Mouse (Mus musculus) monocyte, adult 2 months (primary cell): ENCODE data around the gene Purb.
"Not testable (repeated sequence)": the region's sequence is repeated elsewhere in the genome, so short reads cannot be mapped to it uniquely, and the experiment has no call there.

Experiments used
- DNase-seq, 2 experiments: peaks; one replicate each; pipeline ENCODE4 v3.0.0; 2022; ENCODE audit warnings: low spot score in 2 of 2, low read depth in 1 of 2

Gene Purb

DNA sequence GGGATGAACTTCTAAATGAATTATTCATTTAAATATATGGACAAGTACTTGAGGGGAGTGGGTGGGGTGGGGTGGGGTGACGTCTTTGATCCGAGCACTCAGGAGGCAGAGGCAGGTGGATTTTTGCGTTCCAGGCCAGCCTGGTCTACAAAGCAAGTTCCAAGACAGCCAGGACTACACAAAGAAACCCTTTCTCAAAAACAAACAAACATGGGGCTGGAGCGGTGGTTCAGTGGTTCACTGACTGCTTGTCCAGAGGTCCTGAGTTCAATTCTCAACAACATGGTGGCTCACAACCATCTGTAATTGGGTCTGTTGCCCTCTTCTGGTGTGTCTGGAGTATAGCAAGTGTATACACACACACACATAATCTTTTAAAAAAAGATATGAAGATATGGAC lies 30.3 kb downstream of the Purb start:
- DNase-seq = no peak

DNA sequence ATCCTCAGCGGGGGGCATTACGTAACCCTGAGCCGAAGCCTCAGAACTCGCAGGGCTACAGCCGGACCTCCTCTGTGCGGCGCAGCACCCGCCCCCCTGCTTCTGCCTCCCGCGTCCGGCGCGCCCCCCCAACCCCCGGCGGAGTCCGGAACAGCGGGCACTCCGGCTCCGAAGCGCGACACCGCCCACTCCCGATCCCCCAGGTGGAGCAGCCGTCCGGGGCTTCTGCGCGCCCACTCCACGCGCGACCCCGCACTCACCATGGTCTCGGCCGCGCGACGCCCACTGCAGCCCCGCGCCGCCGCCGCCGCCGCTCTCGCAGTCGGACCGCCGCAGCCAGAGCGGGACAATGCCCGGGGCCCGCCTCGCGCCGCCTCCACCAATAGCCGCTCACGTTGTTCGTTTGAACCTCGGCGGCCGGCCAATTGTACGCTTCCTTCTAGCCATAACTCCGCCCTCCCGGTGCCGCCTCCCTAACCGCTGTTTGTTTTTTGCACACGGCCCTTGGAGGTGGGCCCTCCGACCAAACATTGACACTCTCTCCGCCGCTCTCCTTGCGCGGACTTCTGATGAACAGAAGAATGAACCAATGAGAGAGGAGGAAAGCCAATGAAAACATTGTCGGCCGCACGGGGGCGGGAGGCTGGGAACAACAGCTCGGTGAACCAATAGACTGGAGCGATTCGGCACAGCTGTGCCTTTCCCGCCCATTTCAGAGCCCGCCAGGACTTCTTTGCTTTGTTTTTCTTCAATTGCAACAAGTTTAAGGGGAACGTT lies 31.5 kb downstream of the Purb start, which contains the start of gene H2afv:
Gene H2afv (minus strand): TSS at position 367 of the 777 bp plus-strand sequence.
- peak; percentile 98 to 99 for DNase-seq

DNA sequence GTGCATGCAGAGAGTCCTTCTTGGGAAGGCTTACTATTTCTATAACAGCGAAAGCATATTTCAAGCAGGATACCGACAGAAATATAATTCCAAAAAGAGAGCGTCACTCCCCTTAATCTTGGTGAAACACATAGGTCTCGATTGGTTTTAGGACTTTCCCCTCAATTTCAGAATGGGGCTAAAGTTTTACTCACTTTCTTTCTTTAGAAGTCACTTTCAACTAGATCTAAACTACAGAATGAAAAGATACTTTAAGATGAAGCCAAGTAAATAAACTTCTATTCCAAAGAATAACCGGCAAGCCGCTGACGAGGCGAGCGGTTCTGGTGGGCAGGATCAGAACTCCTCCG lies 32.0 kb downstream of the Purb start:
- DNase-seq = no peak

DNA sequence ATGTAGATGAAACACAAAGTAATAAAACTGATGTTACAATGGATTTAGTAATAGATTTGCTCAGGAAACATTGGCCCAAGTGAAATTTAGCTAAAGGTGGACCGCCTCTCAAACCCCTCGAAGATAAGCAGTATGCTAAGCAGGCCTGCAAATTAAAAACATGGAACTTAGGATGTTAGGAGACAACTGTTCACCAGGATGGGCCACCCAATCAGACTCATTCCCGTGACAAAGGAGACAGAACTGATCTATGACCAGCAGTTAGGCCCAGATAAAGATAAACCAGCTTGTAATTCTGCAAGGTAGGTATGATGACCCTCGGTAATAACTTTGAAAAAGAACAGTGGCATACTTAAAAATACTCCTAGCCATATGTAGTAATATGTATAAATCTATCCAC lies 32.6 kb downstream of the Purb start:
- no peak for DNase-seq

DNA sequence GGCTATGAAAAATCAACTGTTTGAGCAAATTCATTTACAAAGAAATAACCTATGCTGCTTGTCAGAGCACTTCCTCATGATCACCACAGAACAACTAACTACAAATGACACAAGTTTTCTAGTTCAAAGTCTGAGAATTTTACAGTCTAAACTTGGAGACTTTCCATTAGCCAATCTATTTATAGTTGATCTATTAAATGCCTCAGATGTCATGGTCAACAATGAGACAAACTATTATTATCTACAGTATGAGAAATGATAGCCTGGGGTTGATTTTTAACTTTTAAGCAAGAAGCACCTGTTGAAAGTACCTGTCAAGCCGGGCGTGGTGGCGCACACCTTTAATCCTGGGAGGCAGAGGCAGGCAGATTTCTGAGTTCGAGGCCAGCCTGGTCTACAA lies 33.2 kb downstream of the Purb start:
- DNase-seq = no peak

DNA sequence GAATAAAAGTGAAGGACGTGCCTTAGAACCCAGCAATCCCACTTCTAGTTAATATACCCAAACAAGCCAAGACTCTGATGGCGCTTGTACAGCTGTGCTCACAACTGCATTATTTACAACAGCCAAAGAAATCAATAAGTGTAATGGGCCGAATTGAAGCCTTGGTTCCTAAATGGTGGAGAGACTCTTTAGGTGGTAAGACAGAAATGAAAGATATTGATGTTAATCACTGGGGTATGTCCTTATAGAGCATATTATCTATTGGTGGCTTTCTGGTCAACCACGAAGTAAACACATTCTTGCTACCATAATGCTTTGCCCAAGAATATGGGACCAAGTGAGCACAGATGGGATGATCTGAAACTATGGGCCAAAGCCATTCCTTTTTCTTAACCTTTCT lies 35.5 kb downstream of the Purb start:
- DNase-seq = no peak

DNA sequence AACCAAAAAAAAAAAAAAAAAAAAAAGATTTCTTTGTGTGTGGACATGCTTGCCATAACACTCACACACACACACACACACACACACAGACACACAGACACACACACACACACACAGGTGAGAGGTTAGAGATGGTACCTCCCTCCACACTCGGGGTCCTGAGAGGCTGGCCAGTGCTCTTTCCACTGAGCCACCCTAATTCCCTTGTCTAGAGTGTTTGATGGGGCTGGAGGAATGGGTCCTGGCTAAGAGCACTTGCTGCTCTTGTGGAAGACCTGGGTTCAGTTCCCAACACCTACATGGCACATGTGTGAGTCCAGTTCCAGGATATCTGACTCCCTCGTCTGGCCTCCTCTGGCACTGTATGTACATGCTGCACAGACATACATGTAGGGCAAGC lies 38.0 kb downstream of the Purb start:
- DNase-seq = no peak

DNA sequence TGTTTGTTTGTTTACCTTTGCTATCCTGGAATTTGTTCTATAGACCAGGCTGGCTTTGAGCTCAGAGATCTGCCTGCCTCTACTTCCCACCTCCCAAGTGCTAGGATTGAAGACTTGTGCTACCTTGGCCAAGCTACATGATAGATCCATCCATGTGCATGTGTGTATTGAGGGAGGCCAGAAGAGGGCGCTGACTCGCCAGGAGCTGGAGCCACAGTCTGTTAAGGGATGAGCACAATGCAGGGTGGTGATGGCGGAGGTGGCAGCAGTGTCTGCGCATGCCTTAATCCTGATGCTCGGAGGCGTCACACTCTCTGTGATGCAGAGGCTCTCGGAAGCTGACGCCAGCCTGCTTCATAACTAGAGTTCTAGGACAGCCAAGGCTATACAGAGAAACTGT lies 39.3 kb downstream of the Purb start:
- peak in 1 of 2 experiments; percentile 52 for DNase-seq

DNA sequence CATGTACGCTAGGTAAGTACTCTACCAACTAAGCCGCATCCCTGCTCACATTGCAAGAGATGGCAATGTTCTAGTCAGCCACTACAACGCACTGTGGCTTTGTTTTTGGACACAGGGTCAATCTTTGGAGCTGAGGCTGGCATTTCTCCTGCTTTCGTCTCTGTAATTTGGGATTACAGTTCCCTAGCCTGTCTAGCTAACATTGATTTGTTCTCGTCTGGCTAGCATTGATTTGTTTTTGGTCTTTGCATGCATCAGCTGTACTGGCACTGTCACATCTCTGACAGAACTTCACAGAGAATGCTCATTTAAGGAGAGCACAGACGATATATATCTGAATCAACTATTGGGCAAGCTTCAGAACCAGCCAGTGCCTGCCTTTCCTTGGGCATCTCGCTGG lies 45.5 kb downstream of the Purb start:
- no peak for DNase-seq

DNA sequence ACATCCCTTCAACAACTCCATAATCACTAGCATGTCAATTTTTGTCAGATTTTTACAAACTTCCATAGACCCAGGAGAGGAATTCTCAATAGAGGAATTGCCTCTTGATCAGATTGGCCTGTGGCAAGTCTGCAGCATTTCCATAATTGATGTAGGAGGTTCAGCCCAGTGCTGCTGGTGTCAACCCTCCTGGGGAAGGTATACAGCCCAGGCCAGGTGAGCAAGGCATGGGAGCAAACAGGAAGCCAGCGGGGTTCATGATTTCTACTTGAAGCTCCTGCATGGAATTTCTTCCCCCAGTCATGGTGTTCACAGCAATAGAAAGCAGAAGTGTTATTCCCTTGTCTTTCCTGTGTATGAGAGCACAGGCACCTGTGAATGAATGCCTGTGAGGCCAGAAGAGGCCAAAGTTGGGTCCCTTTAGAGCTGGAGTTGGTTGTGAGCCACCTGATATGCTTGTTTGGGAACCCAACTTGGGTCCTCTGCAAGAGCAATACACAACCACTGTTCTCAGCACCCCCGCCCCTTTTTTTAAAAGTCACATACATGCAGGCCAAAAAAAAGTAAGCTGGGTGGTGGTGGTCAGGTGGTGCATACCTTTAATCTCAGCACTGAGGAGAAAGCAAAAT lies 54.9 kb downstream of the Purb start:
- no peak for DNase-seq

DNA sequence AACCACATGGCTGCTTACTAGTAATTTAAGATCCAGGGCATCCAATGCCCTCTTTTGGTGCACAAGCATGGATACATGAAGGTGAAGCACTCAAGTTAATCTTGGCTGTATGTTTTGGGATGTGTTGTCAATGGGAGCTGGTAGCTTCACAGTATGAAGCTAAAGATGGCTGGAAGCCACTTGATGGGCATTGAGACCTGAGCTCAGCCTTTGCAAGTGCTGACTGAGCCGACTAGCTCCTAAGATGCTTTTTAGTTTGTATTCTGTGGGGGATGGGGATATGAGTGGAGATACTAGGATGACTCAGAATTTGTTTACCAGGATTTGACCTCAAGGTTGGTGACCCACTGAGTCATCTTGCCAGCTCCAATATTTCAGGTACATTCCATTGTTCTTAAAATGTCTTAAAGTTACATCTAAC lies 55.4 kb downstream of the Purb start:
- DNase-seq = no peak

DNA sequence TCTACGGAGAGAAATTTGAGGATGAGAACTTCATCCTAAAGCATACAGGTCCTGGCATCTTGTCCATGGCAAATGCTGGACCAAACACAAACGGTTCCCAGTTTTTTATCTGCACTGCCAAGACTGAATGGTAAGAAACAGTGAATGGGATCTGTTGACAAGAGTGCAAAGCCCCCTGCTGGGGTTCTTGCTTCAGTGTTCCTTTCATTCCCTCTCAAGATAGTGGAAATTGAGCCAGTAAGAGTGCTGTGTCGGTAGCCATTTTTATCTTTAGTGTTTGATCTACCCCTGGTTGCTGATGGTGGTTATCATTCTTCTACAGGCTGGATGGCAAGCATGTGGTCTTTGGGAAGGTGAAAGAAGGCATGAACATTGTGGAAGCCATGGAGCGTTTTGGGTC lies 56.6 kb downstream of the Purb start:
- not testable (repeated sequence) for DNase-seq

DNA sequence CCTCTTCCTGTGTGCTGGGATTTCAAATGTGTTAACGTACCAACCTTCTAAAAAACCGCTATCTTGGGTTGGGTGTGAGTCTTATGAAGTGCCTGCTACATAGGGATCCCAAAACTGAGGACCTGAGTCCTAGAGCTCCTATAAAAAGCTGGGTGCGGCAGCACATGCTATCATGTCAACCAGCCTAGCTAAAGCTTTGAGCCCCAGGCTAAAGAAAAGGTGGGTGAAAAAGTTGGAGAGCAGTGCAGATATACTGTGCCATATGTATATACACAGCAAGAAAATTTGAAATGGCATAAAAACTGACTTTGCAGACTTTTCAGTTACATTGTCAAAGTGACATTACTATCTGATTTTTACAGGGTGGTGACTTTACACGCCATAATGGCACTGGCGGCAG lies 57.0 kb downstream of the Purb start:
- DNase-seq = no peak
